Mouse (Mus musculus) intestine, embryonic 16.5 days (tissue): ENCODE results near the gene Wdr5. TPM values are rescaled to one million over a fixed set of nuclear protein-coding genes. Genes with fewer than 3 reads are reported as not detected.

ENCODE experiments used
- ATAC-seq: fragments of 200-750 bp; cut with Nextera tagmentation; 2 replicates; pipeline ENCODE4 v1.8.0; 2017; ENCODE audit warnings: moderate TSS enrichment, moderate library complexity
- H3K27ac ChIP-seq: fragments of 300-500 bp; sonication (generic); 2 replicates; pipeline ENCODE4 v1.5.1; 2014; ENCODE audit warnings: mild to moderate bottlenecking, low read length
- H3K27me3 ChIP-seq: fragments of 300-500 bp; sonication (generic); replicated peaks from 2 replicates; pipeline ENCODE4 v1.6.1; 2014; ENCODE audit warnings: low read length, control low read depth, mixed read lengths; ENCODE audit not compliant: control insufficient read depth, insufficient read depth
- H3K36me3 ChIP-seq: fragments of 300-500 bp; sonication (generic); 2 replicates; pipeline ENCODE4 v1.6.1; 2014; ENCODE audit warnings: low read length, control low read depth; ENCODE audit not compliant: control insufficient read depth, insufficient read depth
- H3K4me1 ChIP-seq: fragments of 300-500 bp; sonication (generic); 2 replicates; pipeline ENCODE4 v1.6.1; 2014; ENCODE audit warnings: low read length, control low read depth, mixed read lengths; ENCODE audit not compliant: control insufficient read depth, insufficient read depth
- H3K4me2 ChIP-seq: fragments of 300-500 bp; sonication (generic); 2 replicates; pipeline ENCODE4 v1.6.1; 2014; ENCODE audit warnings: low read depth, low read length, control low read depth
- H3K4me3 ChIP-seq: fragments of 300-500 bp; sonication (generic); 2 replicates; pipeline ENCODE4 v1.5.1; 2014; ENCODE audit warnings: mild to moderate bottlenecking, low read length
- H3K9ac ChIP-seq: fragments of 300-500 bp; sonication (generic); 2 replicates; pipeline ENCODE4 v1.6.1; 2014; ENCODE audit warnings: low read depth, low read length
- H3K9me3 ChIP-seq: fragments of 300-500 bp; sonication (generic); 2 replicates; pipeline ENCODE4 v1.6.1; 2016; ENCODE audit warnings: low read length, control low read depth; ENCODE audit not compliant: control insufficient read depth
- WGBS: fragments of 180-500 bp; shearing (Covaris S2); extraction: QIAGEN DNeasy Blood & Tissue Kit; methylation state at CpG from one replicate; pipeline ENCODE4 v1.1.7; 2014; 5-methylcytosine and 5-hydroxymethylcytosine counted together
- polyA plus RNA-seq: library from polyadenylated mRNA; unstranded; fragments of >200 nt; fragmentation: Nextera tagmentation; extraction: Ambion mirVana; gene quantifications from 2 replicates; pipeline ENCODE4 v1.2.1, GENCODE M21; 2015

Gene Wdr5
- polyA plus RNA-seq, 1 experiment from 2014 or later: 44.8 TPM

DNA sequence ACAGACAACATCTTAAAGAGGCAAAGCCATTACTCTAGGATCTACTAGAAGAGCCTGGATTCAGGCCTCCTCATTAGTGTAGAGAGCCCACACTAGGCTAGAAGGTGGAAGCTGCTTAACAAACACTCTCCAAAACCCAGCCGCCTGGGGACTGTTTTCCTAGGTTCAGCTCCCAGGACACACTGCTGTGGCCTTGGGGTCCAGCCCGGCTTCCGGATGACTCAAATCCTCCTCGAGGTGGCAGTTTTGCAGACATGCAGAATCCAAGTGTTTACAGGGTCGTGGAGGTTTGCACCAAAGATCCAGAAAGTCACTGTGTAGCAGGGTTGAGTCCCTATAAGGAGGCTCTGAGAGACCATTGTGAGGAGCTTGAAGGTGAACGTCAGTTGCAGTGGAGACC is 42.0 kb downstream of the Wdr5 start:
- H3K27ac ChIP-seq: no peak overlapping the region
- H3K4me2 ChIP-seq: no peak overlapping the region
- ATAC-seq: no peak
- no peak overlapping the region for H3K4me3 ChIP-seq
- H3K27me3 ChIP-seq: no peaks in the 10 kb centered on the region
- no peaks in the 10 kb centered on the region for H3K36me3 ChIP-seq
- no peaks in the 10 kb centered on the region for H3K9me3 ChIP-seq
- no peak overlapping the region for H3K9ac ChIP-seq
- H3K4me1 ChIP-seq: peaks cover 13% of the 10 kb centered on the region
- 85% methylated on average over 6 of the region's 6 CpGs for WGBS

DNA sequence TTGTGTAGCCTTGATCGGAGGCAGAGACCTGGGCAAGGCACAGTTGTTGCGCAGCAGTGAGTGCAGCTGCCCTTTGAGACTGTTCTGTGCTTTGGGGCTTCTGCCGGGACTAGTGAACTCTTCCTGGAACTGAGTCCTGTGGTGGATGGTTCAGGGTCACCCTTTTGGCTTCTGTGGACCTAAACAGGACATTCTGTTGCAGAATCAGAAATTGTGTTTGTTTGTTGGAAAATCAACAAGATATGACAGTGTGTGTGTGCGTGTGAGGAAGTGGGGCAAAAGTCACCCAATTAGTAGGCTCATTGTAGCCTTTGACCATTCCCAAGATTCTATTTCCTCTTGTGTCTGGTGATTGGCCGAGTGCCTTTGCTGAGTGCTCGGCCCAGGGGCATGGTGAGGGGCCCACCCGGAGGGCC is 45.8 kb downstream of the Wdr5 start:
- Histone ChIP-seq H3K27me3 (no peaks in the 10 kb centered on the region), H3K36me3 (no peaks in the 10 kb centered on the region), H3K4me1 (peaks cover 5% of the 10 kb centered on the region; the same call in 1 of the 2 replicates), H3K9me3 (no peaks in the 10 kb centered on the region), H3K4me3 (no peak overlapping the region), H3K9ac (0 out of 2 replicates have a peak overlapping the region, but pooled peaks have one; percentile 20), H3K4me2 (no peak overlapping the region), H3K27ac (peak overlapping the region; percentile 49)
- peak; percentile 87 for ATAC-seq
- 55% methylated on average over 7 of the region's 7 CpGs for WGBS

DNA sequence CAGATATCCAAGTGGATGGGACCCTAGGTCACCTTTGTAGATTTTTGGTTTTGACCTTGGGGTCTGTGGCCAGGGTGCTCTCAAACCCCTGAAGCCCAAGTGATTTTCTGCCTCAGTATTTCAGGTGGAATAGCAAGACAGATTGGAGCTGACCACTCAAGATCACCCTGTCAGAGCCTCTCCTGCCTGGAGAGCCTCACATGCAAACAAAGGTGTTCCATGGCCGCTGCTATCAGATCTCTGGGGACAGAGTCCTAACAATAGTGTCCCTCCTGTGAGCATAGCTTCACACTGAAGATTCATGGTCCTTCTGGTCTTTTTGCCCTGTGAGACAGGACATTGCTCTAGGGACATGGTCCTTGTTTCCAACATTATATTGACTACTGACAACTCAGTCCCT is 46.2 kb downstream of the Wdr5 start:
- Histone ChIP-seq H3K27me3 (no peaks in the 10 kb centered on the region), H3K36me3 (no peaks in the 10 kb centered on the region), H3K9me3 (no peaks in the 10 kb centered on the region), H3K4me1 (peaks cover 5% of the 10 kb centered on the region; the same call in 1 of the 2 replicates), H3K4me3 (no peak overlapping the region), H3K4me2 (no peak overlapping the region), H3K27ac (peak overlapping the region; percentile 49), H3K9ac (no peak overlapping the region)
- ATAC-seq: peak; percentile 73
- 45% methylated on average over 1 of the region's 1 CpGs for WGBS

DNA sequence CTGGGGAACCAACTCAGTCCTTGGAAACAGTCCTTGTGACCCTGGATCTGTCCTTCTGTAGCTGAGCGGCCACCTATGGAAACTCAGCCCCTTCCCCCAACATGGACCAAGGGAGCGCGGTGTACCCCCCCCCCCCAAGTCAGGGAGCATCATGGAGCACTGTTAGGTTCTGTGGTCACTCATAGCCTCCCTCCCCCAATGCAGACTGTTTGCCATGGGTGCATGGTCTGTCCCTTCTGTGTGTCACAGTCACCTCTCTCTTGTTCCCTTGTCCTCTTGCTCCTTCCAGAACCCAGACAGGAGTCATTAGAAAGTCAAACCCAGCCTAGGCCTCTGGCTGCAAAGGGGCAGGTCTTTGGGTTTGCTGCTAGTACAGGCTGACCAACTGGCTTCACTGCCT is 46.9 kb downstream of the Wdr5 start:
- WGBS: 96% methylated on average over 3 of the region's 3 CpGs
- no peak overlapping the region for H3K27ac ChIP-seq
- no peak overlapping the region for H3K4me2 ChIP-seq
- no peak overlapping the region for H3K9ac ChIP-seq
- no peaks in the 10 kb centered on the region for H3K36me3 ChIP-seq
- peaks cover 5% of the 10 kb centered on the region; the same call in 1 of the 2 replicates for H3K4me1 ChIP-seq
- ATAC-seq: no peak
- no peaks in the 10 kb centered on the region for H3K27me3 ChIP-seq
- no peak overlapping the region for H3K4me3 ChIP-seq
- H3K9me3 ChIP-seq: no peaks in the 10 kb centered on the region

DNA sequence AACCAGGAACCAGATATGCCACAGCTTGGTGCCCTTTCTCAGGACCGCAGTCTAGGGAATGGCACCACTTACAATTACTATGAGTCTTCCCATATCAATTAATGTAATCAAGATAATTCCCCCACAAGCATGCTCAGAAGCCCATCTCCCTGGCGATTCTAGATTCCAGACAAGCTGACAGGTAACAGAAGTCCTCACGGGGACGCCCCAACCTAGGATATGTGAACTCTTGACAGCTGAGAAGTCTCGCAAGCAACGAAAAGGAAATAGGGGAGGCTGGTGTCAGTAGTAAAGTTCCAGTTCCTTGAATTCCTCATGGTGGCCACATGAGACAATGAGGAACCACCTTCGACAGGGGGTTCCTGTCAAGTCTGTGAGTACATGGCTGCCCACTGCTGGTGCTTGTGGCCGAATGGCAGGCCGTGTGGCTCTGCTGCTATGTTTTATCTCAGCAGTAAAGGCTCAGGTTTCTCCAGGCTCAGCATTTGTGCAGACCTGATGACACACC is 48.7 kb downstream of the Wdr5 start:
- H3K9ac ChIP-seq: no peak overlapping the region
- H3K9me3 ChIP-seq: no peaks in the 10 kb centered on the region
- H3K4me3 ChIP-seq: no peak overlapping the region
- no peaks in the 10 kb centered on the region for H3K27me3 ChIP-seq
- 71% methylated on average over 9 of the region's 9 CpGs for WGBS
- no peaks in the 10 kb centered on the region for H3K36me3 ChIP-seq
- no peak overlapping the region for H3K27ac ChIP-seq
- no peak overlapping the region for H3K4me2 ChIP-seq
- no peak for ATAC-seq
- peaks cover 5% of the 10 kb centered on the region; the same call in 1 of the 2 replicates for H3K4me1 ChIP-seq

DNA sequence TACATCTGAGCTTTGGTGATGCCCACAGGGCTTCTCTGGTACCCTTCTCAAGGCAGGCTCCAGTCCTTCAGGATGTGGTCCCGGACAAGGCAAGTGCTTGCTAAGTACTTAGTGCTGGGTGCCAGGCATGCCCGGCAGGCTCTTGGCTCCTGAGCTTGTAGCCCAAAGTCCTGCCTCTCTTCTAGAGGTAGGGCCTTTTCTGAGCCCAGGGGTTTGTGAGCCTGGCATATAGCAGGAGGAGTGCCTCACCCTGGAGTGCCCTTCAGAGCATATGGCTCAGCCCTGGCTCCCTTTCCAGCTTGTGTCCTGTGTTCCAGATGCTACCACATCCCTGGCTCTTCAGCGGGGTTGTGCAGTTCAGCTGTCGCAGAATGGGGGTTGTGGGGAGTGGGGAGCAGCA is 49.7 kb downstream of the Wdr5 start:
- ATAC-seq: no peak
- Histone ChIP-seq H3K4me2 (no peak overlapping the region), H3K4me1 (peaks cover 5% of the 10 kb centered on the region; the same call in 1 of the 2 replicates), H3K27me3 (no peaks in the 10 kb centered on the region), H3K4me3 (no peak overlapping the region), H3K9me3 (no peaks in the 10 kb centered on the region), H3K9ac (no peak overlapping the region), H3K27ac (no peak overlapping the region), H3K36me3 (no peaks in the 10 kb centered on the region)
- WGBS: 88% methylated on average over 4 of the region's 4 CpGs

DNA sequence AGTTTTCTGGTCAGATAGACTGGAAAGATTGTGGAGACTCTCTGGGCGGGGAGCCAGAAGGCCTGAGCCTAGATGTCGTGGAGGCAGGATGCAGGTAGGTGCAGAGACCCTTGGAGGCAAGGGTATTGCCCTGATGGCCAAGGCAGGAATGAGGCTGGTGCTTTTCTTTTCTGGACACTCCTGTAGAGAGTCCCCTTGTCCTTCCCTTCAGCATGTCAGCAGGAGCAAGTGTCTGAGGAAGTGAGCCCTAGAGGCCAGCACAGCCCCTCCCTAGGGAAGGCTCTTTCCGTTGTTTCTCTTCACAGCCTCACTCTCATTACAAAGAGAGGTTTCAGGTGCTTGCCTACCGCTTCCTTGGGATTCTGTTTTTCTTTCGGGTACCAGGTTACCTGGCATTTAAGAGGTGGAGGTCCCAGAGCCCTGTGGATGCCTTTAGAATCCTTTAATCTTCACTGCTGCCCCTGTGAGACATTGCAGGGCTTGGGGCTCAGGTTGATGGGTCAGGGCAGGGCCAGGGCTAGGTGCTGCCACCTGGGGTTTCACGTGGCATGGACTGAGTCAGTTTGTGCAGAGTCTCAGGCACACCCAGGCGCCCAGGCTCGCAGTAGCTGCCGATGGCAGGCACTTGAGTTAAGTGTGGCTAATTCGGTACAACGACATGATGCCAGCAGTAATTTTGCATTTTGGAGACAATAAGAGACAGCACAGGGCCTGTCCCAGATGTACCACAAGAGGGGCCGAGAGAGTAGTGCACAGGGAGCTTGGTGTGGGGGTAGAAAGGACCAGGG is 50.6 kb downstream of the Wdr5 start:
- Histone ChIP-seq H3K9ac (no peak overlapping the region), H3K4me2 (no peak overlapping the region), H3K36me3 (no peaks in the 10 kb centered on the region), H3K27ac (no peak overlapping the region), H3K4me1 (peaks cover 5% of the 10 kb centered on the region; the same call in 1 of the 2 replicates), H3K4me3 (no peak overlapping the region), H3K9me3 (no peaks in the 10 kb centered on the region), H3K27me3 (no peaks in the 10 kb centered on the region)
- ATAC-seq: no peak
- WGBS: 73% methylated on average over 12 of the region's 12 CpGs

DNA sequence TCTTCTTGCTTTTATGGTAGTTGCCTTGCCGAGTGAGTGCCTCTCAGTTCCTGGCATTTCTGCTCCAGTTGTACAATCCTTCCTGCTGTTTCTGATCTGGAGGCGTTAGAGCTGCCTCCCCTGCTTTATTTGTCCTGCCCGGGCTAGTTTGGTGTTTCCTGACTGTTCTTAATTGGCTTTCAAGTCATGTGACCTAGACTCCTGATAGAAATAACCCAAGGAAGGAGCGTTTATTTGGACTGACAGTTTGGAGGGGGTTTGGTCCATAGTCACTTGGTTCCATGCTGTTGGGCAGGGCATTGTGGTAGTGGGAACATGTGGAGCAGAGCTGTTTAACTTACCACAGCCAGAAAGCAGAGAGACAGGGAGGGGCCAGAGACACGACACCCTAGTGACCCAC is 55.9 kb downstream of the Wdr5 start:
- Histone ChIP-seq H3K9ac (no peak overlapping the region), H3K36me3 (no peaks in the 10 kb centered on the region), H3K27me3 (no peaks in the 10 kb centered on the region), H3K4me3 (no peak overlapping the region), H3K4me2 (no peak overlapping the region), H3K27ac (no peak overlapping the region), H3K4me1 (peaks cover 19% of the 10 kb centered on the region), H3K9me3 (no peaks in the 10 kb centered on the region)
- ATAC-seq: no peak
- 70% methylated on average over 5 of the region's 5 CpGs for WGBS

DNA sequence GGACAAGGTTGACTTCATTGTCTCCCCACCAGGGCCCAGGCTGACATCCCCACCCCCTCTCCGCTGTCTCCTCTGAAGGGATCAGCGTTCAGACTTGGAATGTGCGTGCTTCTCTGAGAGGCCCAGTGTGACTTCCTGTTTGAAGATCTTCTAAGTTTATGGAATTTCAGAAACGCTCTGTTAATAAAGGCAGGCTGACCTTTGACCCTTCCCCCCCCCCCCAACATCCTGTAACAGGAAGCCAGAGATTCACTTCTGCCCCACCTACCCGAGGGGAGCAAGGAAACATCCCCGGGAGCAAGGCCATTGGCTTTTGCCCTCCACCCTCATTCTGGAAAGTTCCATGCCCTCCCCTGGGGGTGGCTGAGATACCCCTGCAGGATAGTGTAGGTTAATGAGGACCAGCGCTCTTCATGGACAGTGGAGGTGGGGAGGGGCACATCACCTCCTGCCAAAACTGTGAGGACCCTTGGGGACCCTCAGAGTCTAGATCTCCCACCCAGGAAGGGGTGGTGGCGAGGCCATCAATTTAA is 57.4 kb downstream of the Wdr5 start:
- H3K4me2 ChIP-seq: no peak overlapping the region
- no peaks in the 10 kb centered on the region for H3K9me3 ChIP-seq
- H3K27ac ChIP-seq: peak overlapping the region; percentile 47; the same call in 1 of the 2 replicates
- no peak overlapping the region for H3K4me3 ChIP-seq
- H3K36me3 ChIP-seq: no peaks in the 10 kb centered on the region
- H3K4me1 ChIP-seq: peaks cover 19% of the 10 kb centered on the region
- H3K9ac ChIP-seq: no peak overlapping the region
- peak; percentile 38 for ATAC-seq
- no peaks in the 10 kb centered on the region for H3K27me3 ChIP-seq
- 36% methylated on average over 8 of the region's 8 CpGs for WGBS
